Mouse (Mus musculus) testis, postnatal 14 days (tissue): ENCODE results near the gene Gpsm1.
A peak's percentile ranks its signal among the peaks of the same experiment; 100 is the strongest.

Experiments used
- DNase-seq: peaks from one replicate; pipeline ENCODE4 v3.0.0; 2021; ENCODE audit warnings: low spot score

Gpsm1 gene

DNA sequence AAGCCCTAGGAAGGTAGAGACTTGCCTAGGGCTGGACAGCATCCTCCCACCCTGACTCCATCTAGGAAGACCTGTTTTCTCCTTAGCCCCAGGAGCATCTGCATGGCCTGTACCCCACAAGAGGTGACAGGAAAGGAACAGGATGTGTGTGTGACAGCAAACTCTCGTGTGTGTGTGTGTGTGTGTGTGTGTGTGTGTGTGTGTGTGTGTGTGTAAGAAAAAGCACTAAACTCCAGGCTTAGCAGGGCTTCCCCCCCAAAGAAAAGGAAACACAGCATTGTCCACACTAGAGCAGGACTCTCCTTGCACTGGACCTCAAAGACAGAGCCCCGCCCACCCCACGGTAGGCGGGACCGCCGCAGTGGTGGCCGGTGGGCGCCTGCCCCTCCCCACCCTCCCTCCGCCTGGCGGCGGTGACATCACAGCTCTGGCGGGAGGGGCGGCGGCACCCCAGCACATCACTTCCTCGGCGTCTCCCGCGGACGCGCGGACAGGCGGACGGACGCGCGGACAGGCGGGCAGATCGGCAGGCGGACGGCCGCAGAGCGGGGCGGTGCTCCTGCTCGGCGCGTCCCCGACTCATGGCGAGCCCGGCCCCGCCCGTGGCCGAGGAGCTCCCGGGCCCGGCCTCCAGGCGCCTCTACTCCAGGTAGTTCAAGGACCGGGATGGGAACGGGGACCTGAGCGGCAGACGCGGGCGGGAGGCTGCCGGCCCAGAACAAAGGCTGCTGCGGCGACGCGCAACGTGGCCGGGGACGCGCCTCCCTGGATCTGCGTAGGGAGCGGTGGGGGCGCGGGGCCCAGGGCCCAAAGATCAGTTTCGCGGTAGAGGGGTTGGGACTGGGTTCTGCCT is at the start of gene Gpsm1:
TSS of gene Gpsm1 (plus strand) at position 444 of the 853 bp plus-strand sequence.
- peak; percentile 82 for DNase-seq

GRCm38 (mm10) chr2:26266066-26266742 is 49.1 kb upstream of the Gpsm1 start:
- no peak for DNase-seq

DNA sequence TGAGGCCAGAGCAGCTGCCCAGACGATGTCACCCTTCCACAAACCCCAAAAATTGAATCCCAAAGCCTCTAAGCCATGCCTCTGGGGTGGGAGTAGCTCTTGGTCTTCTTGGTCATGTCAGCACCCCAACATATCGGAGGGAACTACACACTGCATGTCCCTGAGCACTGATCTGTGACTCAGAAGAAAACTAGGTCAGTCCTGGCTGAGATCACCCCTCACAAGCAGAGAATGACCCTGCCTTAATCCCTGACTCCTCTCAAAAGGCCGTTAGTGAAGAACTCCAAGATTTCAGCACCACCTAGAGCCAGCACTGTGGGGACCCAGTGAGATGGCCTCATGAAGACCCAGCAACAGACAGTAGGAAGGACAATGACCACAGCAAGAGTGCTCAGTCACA is 47.1 kb upstream of the Gpsm1 start:
- no peak for DNase-seq

- DNase-seq: no peak
Observed at GRCm38 (mm10) chr2:26273611-26274010, 41.7 kb upstream of the Gpsm1 start.

GRCm38 (mm10) chr2:26279712-26280111 is 35.6 kb upstream of the Gpsm1 start:
- no peak for DNase-seq

GRCm38 (mm10) chr2:26280594-26280993 is 34.7 kb upstream of the Gpsm1 start:
- DNase-seq: peak; percentile 68

DNA sequence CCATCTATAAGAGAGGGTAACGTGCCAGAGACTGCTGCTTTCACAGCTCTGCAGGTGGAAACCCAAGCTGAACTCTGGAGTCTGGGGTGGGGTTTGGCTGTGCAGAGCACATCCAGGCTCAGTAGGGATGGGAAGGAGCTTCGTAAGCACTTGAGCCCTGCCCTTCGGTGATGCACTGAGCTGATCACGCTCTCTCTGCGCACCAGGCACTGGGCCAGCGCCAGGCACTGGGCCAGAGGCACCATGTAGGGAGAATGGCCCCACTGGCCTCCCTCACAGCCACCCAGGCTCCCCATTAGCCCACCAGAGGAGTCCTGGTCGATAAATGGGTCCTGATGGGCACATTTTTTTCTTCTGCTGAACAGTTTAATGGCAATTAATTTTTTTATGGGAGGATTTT is 29.5 kb upstream of the Gpsm1 start:
- no peak for DNase-seq

GRCm38 (mm10) chr2:26286391-26286790 is 28.9 kb upstream of the Gpsm1 start:
- DNase-seq: no peak

GRCm38 (mm10) chr2:26290133-26290532 is 25.2 kb upstream of the Gpsm1 start:
- no peak for DNase-seq

DNA sequence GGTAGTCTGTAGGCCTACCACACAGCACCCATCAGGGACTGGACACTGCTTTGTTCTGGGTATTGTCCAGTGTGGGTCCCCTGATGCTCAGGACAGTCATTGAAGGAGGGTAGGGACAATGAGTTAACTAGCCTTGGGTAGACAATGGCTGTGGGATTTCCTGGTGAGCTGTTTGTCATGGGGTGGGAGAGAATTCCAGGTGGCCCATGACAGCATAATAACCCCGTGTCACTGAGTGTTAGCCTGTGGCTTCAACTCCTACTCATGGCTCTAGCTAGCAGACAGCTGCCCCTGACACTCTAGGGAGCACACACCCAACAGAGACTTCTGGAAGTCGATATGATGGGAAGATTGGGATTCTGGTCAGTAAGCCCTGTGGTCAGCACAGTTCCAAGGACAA is 20.9 kb upstream of the Gpsm1 start, which contains the start of gene Ccdc187:
TSS of gene Ccdc187 (minus strand) at position 101 of the 400 bp plus-strand sequence.
- DNase-seq: no peak

- no peak for DNase-seq
Observed at GRCm38 (mm10) chr2:26296606-26297195, 18.6 kb upstream of the Gpsm1 start.

DNA sequence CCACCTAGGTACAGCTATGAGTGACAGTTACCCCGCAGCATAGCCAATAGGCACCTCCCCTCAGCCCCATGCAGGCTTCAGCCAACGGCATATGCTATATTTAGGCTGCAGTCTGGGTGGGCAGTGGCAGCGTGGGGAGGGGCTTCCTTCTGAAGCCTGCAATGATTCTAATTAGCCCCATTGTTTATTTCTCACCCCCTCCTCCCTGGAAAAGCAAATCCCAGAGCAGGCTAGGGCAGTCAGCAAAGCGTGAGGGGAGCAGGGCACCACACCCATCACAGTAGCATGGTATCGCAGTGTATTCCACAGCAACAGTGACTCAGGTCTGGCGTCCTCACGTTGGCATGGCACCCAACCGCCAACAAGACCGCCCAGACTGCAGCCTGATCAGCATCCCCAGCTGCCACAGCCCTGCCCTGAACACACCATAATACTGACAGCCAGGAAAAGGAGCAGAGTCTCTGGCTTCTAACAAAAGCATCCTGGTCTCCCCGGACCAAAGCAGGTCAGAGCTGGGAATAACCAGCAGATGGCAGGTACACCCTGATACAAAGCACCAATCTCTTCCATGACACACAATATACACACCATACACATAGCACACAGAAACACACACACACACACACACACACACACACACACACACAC is 17.0 kb upstream of the Gpsm1 start:
- no peak for DNase-seq

GRCm38 (mm10) chr2:26298856-26299230 is 16.5 kb upstream of the Gpsm1 start:
- DNase-seq: no peak

GRCm38 (mm10) chr2:26299336-26299735 is 16.0 kb upstream of the Gpsm1 start:
- no peak for DNase-seq

DNA sequence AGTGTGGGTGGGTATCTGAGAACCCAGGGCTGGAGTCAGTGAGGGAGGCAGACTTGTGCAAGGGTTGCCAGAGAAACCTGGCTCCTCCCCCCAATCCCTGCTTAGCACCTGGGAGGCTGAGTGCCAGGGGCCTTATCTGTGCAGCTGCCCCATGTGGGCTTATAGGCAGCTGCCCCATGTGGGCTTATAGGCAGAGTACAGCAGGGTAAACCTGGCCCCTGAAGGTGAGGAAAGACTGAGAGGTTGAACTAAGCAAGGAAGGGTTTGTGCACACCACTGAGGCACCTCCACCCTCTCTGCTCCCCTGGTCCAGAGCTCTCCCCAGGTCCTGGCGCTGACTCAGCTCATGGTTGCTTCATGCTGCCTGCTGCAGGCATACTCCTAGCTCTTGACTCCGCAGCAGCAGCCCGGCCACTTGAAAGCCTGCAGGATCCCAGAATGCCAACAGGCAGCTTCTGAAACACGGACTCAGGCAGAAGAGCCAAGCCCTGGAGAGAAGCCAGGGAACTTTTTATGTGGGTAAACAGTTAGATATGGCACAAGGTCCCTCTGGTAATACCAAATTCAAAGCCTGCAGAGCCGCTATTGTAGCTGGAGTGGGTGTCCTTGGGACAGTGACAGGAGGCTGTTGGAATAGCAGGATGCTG is 15.0 kb upstream of the Gpsm1 start:
- no peak for DNase-seq

- DNase-seq: peak; percentile 66
Observed at GRCm38 (mm10) chr2:26300808-26301174, 14.5 kb upstream of the Gpsm1 start.

DNA sequence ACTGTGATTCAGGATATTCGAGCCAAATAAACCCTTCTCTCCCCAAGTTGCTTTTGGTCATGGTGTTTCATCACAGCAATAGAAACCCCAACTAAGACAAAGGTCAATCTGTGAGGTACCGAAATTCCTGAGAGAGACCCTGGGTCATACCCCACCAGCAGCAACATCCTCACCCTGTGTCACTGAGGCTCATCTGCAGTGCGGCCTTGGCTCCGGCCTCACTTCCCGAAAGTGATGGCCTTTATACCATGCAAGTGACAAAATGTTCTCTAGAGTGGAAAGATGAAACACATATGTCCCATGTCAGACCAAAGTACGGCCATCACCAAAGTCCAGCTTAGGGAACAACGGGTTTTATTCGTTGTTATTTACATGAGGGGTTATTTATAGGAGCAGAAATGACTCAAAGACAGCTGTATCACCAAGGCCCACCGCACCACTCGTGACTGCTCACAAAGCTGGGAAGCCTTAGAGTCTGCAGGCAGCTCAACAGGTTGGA is 13.3 kb upstream of the Gpsm1 start:
- DNase-seq: no peak

DNA sequence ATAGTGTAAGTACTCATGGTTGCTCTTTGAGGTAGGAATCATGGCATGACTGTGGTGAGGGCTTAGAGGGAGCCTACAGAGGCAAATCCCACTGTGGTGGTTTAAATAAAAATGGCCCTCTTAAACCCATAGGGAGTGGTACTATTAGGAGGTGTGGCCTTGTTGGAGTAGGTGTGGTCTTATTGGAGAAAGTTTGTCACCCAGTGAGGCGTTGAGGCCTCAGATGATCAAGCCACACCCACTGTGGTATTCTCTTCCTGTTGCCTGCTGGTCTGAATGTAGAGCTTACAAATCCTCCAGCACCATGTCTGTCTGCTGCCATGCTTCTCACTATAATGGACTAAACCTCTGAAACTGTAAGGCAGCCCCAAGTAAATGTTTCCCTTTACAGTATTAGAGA is 10.6 kb upstream of the Gpsm1 start:
- no peak for DNase-seq

GRCm38 (mm10) chr2:26305555-26305954 is 9.8 kb upstream of the Gpsm1 start:
- no peak for DNase-seq

- DNase-seq: no peak
Observed at GRCm38 (mm10) chr2:26306702-26307101, 8.6 kb upstream of the Gpsm1 start.

DNA sequence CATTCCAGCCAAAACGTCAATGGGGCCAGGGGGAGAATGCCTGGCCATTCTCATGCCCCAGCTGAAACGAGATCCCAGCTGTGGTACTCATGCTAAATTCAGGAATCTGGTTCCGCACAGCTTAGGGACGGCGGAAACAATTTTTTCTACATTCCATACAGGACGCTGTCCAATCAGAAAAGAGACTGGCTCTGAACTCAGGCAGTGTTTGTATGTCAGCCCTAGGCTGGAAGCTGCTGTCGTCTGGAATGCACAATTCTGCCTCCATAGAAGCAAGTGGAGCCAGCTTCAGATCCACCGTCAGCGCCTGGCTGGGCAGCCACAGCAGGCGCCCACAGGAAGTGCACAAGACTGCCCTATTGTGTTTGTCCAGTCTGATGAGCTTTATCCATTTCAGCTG is 5.6 kb upstream of the Gpsm1 start:
- DNase-seq: no peak

- no peak for DNase-seq
Observed at GRCm38 (mm10) chr2:26311936-26312335, 3.4 kb upstream of the Gpsm1 start.
